Mouse (Mus musculus) lung, postnatal 0 days (tissue): Measurements from ENCODE around the gene Ak8.

Experiments
- CTCF ChIP-seq: IDR thresholded peaks from 2 replicates; pipeline ENCODE4 v1.5.1; 2016; ENCODE audit warnings: antibody characterized with exemption, mild to moderate bottlenecking
- EP300 ChIP-seq: IDR thresholded peaks from 2 replicates; pipeline ENCODE4 v1.6.1; 2016; ENCODE audit warnings: antibody characterized with exemption, mild to moderate bottlenecking, control low read depth

GRCm38 (mm10) chr2:28798390-28798789 is 98.4 kb downstream of the Ak8 start:
- TF ChIP-seq CTCF (no peak), EP300 (no peak)
